9 mouse cellular contexts compared by ENCODE assay signal in the genomic region with DNA sequence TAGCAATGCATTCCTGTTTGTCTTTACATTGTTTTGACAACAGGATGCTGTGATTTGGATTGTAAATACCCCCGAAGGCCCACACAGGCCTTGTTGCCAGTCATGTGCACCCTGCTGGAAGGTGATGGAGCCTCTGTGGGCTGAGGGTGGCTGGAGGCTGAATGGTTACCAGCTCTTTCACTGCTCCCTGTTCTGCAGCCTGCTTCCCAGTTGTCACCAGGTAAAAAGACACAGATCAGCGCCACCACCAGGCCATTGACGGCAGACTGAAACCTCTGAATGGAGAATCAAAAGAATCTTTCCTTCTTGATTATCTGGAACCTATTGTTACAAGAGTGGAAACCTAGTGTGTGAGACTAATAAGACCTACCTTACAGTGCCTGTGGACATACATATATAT. TPM values are rescaled to one million over a fixed set of nuclear protein-coding genes. Genes with fewer than 3 reads are reported as not detected.
DNase-seq lines count a peak whose midpoint lies in the region; ATAC-seq and TF ChIP-seq lines count a peak whose summit lies in the region.
"Had no signal": no experiment of that assay in that cellular context is flagged by ENCODE, and none has a peak within 500 bp of the region (broad histone marks: within the 10 kb centered on the region; RNA-seq: fewer than 3 reads in every experiment).

No protein-coding gene starts in this region.

- peak; percentile 31 for DNase-seq in adrenal gland, adult 2 months
- no peak for DNase-seq in adrenal gland, postnatal 4 days (ENCODE audit: low spot score in 2 of 2)
- peak; percentile 29 for DNase-seq in kidney, adult 2 months
- DNase-seq in A20 (ENCODE audit: low read depth, low spot score), result peak; percentile 43
- DNase-seq in brain, embryonic 14.5 days (ENCODE audit: low read depth), result no peak
- no peak for DNase-seq in gastrocnemius, postnatal 4 days (ENCODE audit: low spot score in 2 of 2)
- DNase-seq: cerebellum, adult 11 months had no signal

- no peaks in the 10 kb centered on the region for H3K9me3 ChIP-seq in kidney, embryonic 14.5 days (ENCODE audit: control insufficient read depth, low read length)
- H3K9me3 ChIP-seq in forebrain, embryonic 12.5 days, result no peaks in the 10 kb centered on the region

- H3K4me3 ChIP-seq in kidney, adult 2 months (ENCODE audit: insufficient read depth, low read depth, low read length), result no peak overlapping the region
- H3K4me3 ChIP-seq in kidney, embryonic 14.5 days (ENCODE audit: low read length), result no peak overlapping the region
- no peak overlapping the region for H3K4me3 ChIP-seq in forebrain, embryonic 12.5 days (replicated peaks)

- 35% methylated on average over 3 of the region's 3 CpGs for whole genome bisulfite sequencing in kidney, adult 2 months
- WGBS in kidney, embryonic 14.5 days, result 33% methylated on average over 3 of the region's 3 CpGs
- 43% methylated on average over 3 of the region's 3 CpGs for WGBS in forebrain, embryonic 12.5 days

- no peak for TF ChIP-seq POLR2A in kidney, adult 2 months (IDR thresholded peaks at IDR 0.05; ENCODE audit: low read depth, low read length)
- TF ChIP-seq POLR2A in brain, embryonic 14.5 days (IDR thresholded peaks at IDR 0.05; ENCODE audit: borderline replicate concordance, extremely low read depth, insufficient read depth, insufficient read length, poor library complexity, severe bottlenecking), result no peak

- no peak for ATAC-seq in kidney, embryonic 14.5 days (ENCODE audit: low FRiP score, low TSS enrichment)
- no peak for ATAC-seq in forebrain, embryonic 12.5 days (ENCODE audit: low FRiP score)

- TF ChIP-seq CTCF in kidney, adult 2 months (conservative IDR thresholded peaks at IDR 0.05; ENCODE audit: insufficient read depth, insufficient read length, low read depth, low read length), result peak; percentile 56
- peak; percentile 24; the same call in 1 of the 2 replicates for TF ChIP-seq CTCF in brain, embryonic 14.5 days (IDR thresholded peaks at IDR 0.05; ENCODE audit: borderline replicate concordance, extremely low read depth, insufficient read depth, insufficient read length)

- no peak overlapping the region for H3K27ac ChIP-seq in kidney, adult 2 months (ENCODE audit: insufficient read depth, low read depth, low read length)
- no peak overlapping the region for H3K27ac ChIP-seq in kidney, embryonic 14.5 days (ENCODE audit: low read depth, low read length)
- no peak overlapping the region for H3K27ac ChIP-seq in forebrain, embryonic 12.5 days

- H3K9ac ChIP-seq in kidney, embryonic 14.5 days (ENCODE audit: low read depth, low read length), result no peak overlapping the region
- no peak overlapping the region for H3K9ac ChIP-seq in forebrain, embryonic 12.5 days

- H3K36me3 ChIP-seq in kidney, adult 2 months (ENCODE audit: control insufficient read depth, insufficient read depth, low read length), result no peaks in the 10 kb centered on the region
- H3K36me3 ChIP-seq in kidney, embryonic 14.5 days (ENCODE audit: control insufficient read depth, insufficient read depth, low read length), result no peaks in the 10 kb centered on the region
- no peaks in the 10 kb centered on the region for H3K36me3 ChIP-seq in forebrain, embryonic 12.5 days (replicated peaks)

- H3K4me2 ChIP-seq in kidney, embryonic 14.5 days (replicated peaks; ENCODE audit: low read depth, low read length), result no peak overlapping the region
- no peak overlapping the region for H3K4me2 ChIP-seq in forebrain, embryonic 12.5 days

- H3K4me1 ChIP-seq in kidney, adult 2 months (ENCODE audit: control insufficient read depth, insufficient read depth, low read length), result no peaks in the 10 kb centered on the region
- H3K4me1 ChIP-seq in kidney, embryonic 14.5 days (ENCODE audit: control insufficient read depth, insufficient read depth, low read length), result no peaks in the 10 kb centered on the region
- H3K4me1 ChIP-seq in forebrain, embryonic 12.5 days, result no peaks in the 10 kb centered on the region

- H3K27me3 ChIP-seq in kidney, adult 2 months (replicated peaks; ENCODE audit: control insufficient read depth, insufficient read depth, low read length), result no peaks in the 10 kb centered on the region
- H3K27me3 ChIP-seq in kidney, embryonic 14.5 days (ENCODE audit: control insufficient read depth, insufficient read depth, low read length), result no peaks in the 10 kb centered on the region
- H3K27me3 ChIP-seq in forebrain, embryonic 12.5 days, result no peaks in the 10 kb centered on the region

RNA-seq across cellular contexts. Expression of a gene that starts 15.1 kb away (rescaled TPM):
- 1 to 10 TPM; 1.8 to 4.2 TPM for total RNA-seq in adrenal gland, adult 2 months (2021)
- polyA plus RNA-seq in adrenal gland, adult 2 months (2012; rRNA removed), result 1.7 and 1.8 TPM in 2 replicates
- total RNA-seq in adrenal gland, postnatal 4 days (2021), result 1 to 10 TPM; 5.7 to 6.3 TPM
- 1.7 and 1.9 TPM in 2 replicates for polyA plus RNA-seq in kidney, adult 2 months (2012; rRNA removed)
- polyA plus RNA-seq in kidney, embryonic 14.5 days (2014; fragmentation: Nextera tagmentation; extraction: Ambion mirVana), result 3.2 and 5.5 TPM in 2 replicates
- polyA plus RNA-seq in brain, embryonic 14.5 days (2012; rRNA removed), result 13.0 and 13.1 TPM in 2 replicates
- total RNA-seq in gastrocnemius, postnatal 4 days (2021), result 10 to 100 TPM; 15.1 to 15.9 TPM
- polyA plus RNA-seq in forebrain, embryonic 12.5 days (2016; fragmentation: Nextera tagmentation; extraction: Ambion mirVana), result 6.2 and 7.1 TPM in 2 replicates

Comparison
In these comparisons a context has a peak if more than half of its experiments do, and no peak if none do; other contexts are left out.
1. DNase-seq: peak in adrenal gland, adult 2 months (single experiment), kidney, adult 2 months (single experiment) and A20 (single experiment); none in adrenal gland, postnatal 4 days (0 of 2), brain, embryonic 14.5 days (single experiment) and gastrocnemius, postnatal 4 days (0 of 2).